In the genomic region with DNA sequence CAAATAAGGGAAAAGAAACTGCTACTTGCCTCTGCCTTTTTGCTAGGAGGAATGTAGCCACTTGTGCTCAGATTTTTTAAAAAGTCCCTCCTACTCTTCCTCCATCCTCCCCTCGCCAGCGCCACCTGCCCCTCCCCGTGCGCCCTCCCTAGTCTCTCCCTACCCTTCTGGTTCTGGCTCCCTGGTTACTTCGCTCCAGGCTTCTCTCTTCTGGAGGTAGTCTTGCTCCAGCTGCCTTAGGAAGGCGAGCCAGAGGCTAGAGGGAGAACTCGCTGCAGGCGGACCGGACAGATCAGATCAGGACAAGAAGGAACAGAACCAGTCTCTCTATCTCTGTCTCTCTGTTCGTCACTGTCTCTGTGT, we compare ENCODE assay signal across 8 mouse cellular contexts. TPM values are rescaled to one million over a fixed set of nuclear protein-coding genes. Genes with fewer than 3 reads are reported as not detected.
A peak's percentile ranks its signal among the peaks of the same experiment; 100 is the strongest.
DNase-seq lines count a peak whose midpoint lies in the region; ATAC-seq lines count a peak whose summit lies in the region.

TSS of gene Bmp3 (plus strand) at position 152 of the 363 bp plus-strand sequence.

- H3K4me3 ChIP-seq in forebrain, embryonic 13.5 days = peak within 1 kb of the TSS; percentile 62
- peak within 1 kb of the TSS; percentile 31 for H3K4me3 ChIP-seq in liver, embryonic 15.5 days (replicated peaks)

- H3K4me2 ChIP-seq in forebrain, embryonic 13.5 days = peak within 1 kb of the TSS; percentile 100
- H3K4me2 ChIP-seq in liver, embryonic 15.5 days = peak within 1 kb of the TSS; percentile 49

- H3K27me3 ChIP-seq in forebrain, embryonic 13.5 days = peaks cover 41% of the 10 kb centered on the region
- peaks cover 48% of the 10 kb centered on the region for H3K27me3 ChIP-seq in liver, embryonic 15.5 days

- H3K36me3 ChIP-seq in forebrain, embryonic 13.5 days (ENCODE audit: poor library complexity, severe bottlenecking) = no peaks in the 10 kb centered on the region
- H3K36me3 ChIP-seq in liver, embryonic 15.5 days (replicated peaks) = no peaks in the 10 kb centered on the region

- WGBS in forebrain, embryonic 13.5 days = 1% methylated on average over 10 of the region's 10 CpGs
- 10% methylated on average over 10 of the region's 10 CpGs for WGBS in liver, embryonic 15.5 days (ENCODE audit: insufficient replicate concordance)

- DNase-seq in retina, embryonic 14.5 days (ENCODE audit: low spot score) = peak; percentile 29
- no peak for DNase-seq in retina, postnatal 1 day
- peak; percentile 13 for DNase-seq in kidney, adult 18-20 months
- DNase-seq in right cerebral cortex, adult 18-20 months = peak; percentile 42
- no peak for DNase-seq in c-Kit-positive CD71-positive TER-119-positive erythroid progenitor cells, embryonic 14.5 days (ENCODE audit: low spot score)
- DNase-seq in testis, postnatal 14 days (ENCODE audit: low spot score) = no peak

- H3K9me3 ChIP-seq in forebrain, embryonic 13.5 days (replicated peaks) = no peaks in the 10 kb centered on the region
- no peaks in the 10 kb centered on the region for H3K9me3 ChIP-seq in liver, embryonic 15.5 days (replicated peaks)

- peak; percentile 72 for ATAC-seq in forebrain, embryonic 13.5 days
- ATAC-seq in liver, embryonic 15.5 days (ENCODE audit: insufficient read depth) = no peak

- H3K27ac ChIP-seq in forebrain, embryonic 13.5 days = no peak within 1 kb of the TSS
- H3K27ac ChIP-seq in liver, embryonic 15.5 days (replicated peaks) = no peak within 1 kb of the TSS

- H3K4me1 ChIP-seq in forebrain, embryonic 13.5 days = peaks cover 15% of the 10 kb centered on the region
- no peaks in the 10 kb centered on the region for H3K4me1 ChIP-seq in liver, embryonic 15.5 days (replicated peaks)

- peak within 1 kb of the TSS; percentile 70 for H3K9ac ChIP-seq in forebrain, embryonic 13.5 days
- no peak within 1 kb of the TSS for H3K9ac ChIP-seq in liver, embryonic 15.5 days

RNA-seq across cellular contexts. Expression of gene Bmp3, which starts in this region (rescaled TPM):
- polyA plus RNA-seq in forebrain, embryonic 13.5 days (2015; fragmentation: Nextera tagmentation; extraction: Ambion mirVana) = 1.1 and 1.4 TPM in 2 replicates
- 0.05 and 0.06 TPM in 2 replicates for polyA plus RNA-seq in liver, embryonic 15.5 days (2015; fragmentation: Nextera tagmentation; extraction: Ambion mirVana)

Comparison
In these comparisons a context has a peak if more than half of its experiments do, and no peak if none do; other contexts are left out.
1. DNase-seq: peak in retina, embryonic 14.5 days (single experiment), kidney, adult 18-20 months (single experiment) and right cerebral cortex, adult 18-20 months (single experiment); none in retina, postnatal 1 day (single experiment), c-Kit-positive CD71-positive TER-119-positive erythroid progenitor cells, embryonic 14.5 days (single experiment) and testis, postnatal 14 days (single experiment).